Mouse (Mus musculus) thymus, postnatal 4 days (tissue): Measurements from ENCODE around the gene Gm20388.
"Not testable (repeated sequence)": the region's sequence is repeated elsewhere in the genome, so short reads cannot be mapped to it uniquely, and the experiment has no call there.

Experiments used
- DNase-seq: peaks from one replicate; pipeline ENCODE4 v3.0.0; 2021

Gm20388 gene

DNA sequence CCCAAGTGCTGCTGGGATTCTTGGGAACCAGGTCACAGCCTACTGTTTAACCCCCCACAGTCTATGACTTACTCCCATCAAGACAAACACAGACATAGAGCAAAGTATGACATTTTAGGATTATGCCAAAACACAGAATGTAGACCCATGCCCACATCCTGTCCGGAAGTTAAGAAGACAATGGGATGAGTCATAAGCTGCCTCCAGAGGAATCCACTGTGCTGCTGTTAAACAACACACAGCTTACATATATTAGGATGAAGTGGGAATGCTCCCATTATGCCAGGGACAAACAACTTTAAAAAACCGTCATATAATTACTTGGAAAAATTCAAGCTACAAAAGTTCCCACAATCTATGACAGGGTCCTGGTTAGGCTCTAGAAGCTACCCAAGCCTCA, 3079.3 kb downstream of the Gm20388 start:
- no peak for DNase-seq

DNA sequence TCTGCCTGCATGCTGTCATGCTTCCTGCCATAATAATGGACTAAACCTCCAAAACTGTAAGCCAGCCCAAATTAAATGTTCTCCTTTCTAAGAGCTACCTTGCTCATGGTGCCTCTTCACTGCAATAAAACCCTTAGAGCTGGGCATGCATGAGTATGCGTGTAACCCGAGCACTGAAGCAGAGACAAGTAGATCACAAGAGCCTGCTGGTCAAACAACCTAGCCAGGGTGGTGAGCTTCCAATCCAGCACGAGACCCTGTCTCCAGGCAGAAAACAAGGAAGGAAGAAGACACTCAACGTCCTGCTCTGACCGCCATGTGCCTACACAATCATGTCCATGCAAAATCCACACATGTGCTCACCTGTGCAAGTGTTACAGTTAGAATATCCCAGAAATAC, 3080.7 kb downstream of the Gm20388 start:
- DNase-seq: no peak

DNA sequence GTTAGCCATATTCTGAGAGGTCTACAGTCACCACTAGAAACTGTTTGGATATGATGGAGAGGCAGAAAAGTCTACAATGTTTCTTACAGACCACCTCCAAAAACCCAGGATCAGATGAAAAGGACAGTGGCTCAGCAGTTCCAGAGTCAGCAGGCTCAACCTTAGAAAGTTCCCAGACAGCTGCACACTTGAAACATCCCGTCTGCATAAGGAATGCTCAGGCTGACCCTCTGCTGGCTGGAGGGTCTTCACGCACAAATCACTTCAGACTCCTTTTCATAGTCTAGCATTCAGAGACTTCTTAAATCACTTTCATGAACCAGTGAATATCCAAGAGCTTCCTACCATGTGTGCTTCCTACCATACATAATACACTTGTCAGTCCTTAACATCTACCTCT, 3081.7 kb downstream of the Gm20388 start:
- no peak for DNase-seq

DNA sequence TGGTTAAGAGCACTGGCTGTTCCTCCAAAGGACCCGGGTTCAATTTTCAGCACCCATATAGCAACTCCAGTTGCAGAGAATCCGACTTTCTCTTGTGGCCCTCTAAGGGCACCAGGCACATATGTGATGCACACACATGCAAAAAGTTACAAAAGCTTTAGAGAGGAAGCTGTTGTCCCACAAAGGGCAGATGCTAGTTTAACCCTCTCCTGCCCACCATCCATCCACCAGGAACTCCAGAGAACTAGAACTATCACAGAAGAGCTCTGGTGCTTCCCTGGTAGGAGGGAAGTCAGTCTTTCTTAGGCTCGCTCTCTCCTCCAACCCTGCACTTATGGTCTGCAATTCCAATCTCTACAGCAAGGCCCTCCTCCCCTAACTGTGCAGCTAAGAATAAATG, 3082.4 kb downstream of the Gm20388 start:
- no peak for DNase-seq

DNA sequence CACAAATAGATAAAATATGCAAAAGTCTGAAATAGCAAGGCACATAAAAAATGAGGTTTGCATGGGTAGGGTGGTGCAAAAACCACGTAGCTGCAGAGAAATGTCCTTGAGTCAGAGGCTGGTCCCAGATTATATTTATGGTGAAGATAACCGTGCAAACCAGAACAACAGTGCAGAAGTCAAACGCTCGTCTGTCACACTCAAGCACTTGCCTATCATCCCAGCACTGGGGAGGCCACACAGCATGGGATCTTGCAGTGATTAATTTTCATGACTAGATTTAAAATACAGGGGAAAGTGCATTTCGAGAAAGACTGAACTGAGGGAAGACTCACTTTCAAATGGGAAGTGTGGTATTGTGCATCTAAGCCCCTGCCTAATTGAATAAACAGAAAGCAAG, 3083.1 kb downstream of the Gm20388 start:
- no peak for DNase-seq

DNA sequence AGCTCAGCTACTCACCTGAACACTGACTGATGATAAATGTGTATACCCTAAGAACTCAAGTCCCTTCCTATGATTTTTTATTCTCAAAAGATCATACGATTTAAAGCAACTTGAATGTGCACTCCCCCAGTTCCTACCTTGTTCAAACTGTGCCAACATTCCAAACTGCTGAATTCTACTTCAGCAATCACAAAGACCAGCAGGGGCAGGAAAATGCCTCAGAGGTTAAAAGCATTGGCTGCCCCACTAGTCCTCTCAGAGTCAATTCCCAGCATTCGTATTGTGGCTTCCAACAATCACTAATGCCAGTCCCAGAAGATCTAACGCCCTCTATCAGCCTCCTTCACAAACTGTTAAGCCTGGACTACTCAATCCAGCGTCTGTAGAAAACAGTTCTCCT, 3087.3 kb downstream of the Gm20388 start:
- DNase-seq: no peak

DNA sequence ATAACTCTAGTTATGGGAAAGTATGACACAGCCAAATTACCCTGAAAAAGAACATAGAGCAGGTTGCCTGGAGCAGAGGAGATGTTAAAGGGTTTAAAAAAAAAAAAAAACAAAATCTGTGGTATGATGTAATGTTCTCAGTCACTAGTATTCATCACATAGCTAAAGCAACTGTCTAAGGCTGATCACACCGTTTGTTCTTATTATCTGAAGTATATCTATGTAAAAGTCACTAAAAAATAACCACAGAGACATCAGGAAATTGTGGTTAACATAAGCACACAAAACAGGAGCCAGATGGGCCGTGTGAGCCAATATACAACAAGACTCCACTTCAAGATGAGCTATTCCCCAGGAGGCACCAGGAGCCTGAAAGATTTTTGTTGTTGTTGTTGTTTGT, 3089.7 kb downstream of the Gm20388 start:
- DNase-seq: no peak

DNA sequence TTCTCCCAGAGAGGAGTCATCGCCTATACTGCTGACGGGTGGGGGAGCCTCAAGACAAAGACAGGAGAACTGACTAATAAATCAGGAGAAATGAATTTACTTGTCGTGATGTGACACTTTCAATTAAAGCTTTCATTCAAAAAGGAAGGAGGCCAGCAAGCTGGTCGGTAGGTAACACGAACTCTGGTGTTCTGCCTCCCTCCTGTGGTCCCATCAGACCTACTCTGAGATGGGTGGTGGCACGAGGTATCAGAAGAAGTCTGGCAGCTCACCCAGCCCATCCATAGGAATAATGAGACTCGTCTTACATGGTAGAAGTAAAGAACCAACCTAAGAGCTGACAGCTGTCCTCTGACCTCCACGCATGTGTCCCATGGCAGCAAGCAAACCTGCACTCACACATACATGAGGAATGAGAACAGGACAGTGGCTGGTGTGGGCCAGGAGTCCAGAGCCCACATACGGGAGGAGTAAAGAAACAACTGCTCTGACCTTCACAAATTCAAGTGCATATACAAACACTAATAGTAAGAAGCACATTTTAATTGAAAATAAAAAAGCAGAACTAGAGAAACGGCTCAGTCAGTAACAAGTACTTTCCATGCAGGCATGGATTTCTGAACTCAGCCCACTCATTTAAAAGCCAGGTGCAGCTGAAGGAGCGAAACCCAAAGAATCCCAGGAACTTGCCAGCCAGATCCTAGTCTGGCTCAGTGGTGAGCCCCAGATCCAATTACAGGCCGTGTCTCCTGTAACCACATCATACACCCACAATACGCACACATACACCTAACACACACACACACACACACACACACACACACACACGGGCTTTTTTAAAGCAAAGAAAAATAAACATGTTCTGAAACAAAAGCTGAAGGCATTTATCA, 3093.6 kb downstream of the Gm20388 start:
- DNase-seq: no peak

DNA sequence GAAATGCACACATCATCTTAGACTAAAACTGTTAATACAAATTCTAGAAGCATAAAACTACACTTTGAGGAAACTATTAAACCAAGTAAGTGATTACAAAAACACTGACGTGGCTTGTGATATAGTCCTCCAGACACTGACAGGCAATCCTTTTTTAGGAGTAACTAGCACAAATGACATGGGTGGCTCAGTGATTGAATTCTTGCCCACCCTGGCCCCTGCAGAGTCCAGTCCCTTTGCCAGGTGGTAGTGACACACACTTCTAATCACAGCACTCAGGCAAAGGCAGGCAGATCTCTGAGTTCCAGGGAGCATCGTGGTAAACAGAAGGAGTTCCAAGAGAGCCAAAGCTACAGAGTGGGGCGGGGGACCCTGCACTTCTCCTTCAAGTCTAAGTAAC, 3094.7 kb downstream of the Gm20388 start:
- DNase-seq: no peak

DNA sequence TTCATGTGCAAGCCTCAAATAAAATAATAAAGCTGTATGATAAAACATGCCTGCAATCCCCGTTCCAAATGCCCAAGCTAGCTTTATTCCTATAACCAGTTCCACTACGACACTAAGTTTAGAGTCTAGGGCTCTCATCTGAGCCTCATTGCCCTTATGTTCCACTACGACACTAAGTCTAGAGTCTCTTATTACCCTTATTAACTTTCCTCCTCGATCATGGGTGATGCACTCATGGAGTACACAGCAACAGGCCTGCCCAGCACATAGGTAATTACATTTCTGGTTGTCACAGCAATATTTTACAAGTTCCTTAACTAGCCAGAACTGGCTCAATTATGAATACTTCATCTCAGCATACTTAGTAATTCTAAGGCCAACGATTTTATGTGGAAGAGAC, 3095.2 kb downstream of the Gm20388 start:
- no peak for DNase-seq

DNA sequence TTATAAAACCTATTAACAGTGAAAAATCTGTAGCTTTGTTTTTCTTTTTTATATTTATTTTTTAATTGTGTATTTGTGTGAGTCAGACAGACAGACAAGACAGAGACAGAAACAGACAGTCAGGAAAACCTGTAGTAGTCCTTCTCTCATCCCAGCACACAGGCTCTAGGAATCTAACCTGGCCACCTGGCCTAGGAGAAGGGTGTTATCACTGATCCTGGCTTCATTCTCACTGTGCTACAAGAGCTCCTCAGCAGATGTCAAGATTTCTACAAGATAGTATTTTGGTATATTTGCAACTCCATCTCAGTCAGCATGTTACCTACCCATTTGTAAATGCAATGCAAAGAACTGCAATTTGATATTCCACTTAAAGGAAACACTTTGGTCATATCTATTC, 3100.7 kb downstream of the Gm20388 start:
- DNase-seq: no peak

DNA sequence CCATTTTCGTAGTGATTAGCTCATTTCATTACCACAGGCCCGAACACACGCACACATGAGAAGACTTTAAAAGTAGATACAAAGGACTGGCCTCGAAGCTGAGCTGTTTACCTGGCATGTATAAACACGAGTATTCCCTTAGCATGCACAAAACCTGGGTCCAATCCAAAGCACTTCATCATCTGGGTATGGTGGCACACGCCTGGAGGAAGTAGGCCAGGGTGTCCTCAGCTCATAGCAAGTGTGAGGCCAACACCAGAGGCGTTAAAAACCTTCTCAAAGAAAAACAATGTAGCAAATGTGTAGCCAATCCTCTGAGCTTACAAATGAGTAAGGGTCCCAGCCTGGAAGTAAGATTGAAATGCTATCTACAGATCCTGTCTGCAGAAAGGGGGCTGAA, 3103.8 kb downstream of the Gm20388 start:
- no peak for DNase-seq

DNA sequence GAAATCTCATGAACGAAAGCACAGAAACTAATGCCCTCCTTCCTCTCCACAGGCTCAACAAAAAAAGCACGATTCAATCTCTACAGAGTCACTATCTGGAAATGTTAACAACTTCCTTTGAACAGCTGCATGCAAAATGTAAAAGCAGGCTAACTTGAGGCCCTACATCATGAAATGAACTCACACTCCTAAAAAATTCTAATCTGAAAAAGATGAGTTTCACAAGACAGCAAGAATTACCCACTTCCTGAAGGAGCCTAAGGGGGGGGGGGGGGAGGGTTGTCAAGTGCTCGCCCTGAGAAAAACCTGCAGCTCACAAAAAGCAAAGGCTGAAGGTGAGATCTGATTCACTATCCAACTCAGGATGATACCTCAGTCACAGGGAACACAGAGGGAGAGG, 3104.4 kb downstream of the Gm20388 start:
- DNase-seq: no peak

DNA sequence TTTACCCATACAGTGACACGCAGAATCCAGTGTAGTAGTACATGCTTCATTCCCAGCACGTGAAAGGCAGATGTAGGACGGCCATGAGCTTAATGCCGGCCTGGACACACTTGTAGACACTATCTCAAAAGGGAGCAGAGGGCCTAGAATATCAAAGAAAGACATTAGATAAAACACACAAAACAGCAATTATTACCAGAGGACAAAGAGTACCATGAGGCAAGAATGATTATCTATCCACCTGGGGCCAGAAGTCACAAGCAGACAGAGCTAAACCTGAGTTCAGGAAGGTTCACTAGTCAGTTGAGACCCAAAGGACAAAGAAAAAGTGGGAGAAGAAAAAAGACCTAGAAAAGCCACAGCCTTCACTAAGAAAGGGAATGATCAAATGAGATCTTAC, 3106.5 kb downstream of the Gm20388 start:
- no peak for DNase-seq

DNA sequence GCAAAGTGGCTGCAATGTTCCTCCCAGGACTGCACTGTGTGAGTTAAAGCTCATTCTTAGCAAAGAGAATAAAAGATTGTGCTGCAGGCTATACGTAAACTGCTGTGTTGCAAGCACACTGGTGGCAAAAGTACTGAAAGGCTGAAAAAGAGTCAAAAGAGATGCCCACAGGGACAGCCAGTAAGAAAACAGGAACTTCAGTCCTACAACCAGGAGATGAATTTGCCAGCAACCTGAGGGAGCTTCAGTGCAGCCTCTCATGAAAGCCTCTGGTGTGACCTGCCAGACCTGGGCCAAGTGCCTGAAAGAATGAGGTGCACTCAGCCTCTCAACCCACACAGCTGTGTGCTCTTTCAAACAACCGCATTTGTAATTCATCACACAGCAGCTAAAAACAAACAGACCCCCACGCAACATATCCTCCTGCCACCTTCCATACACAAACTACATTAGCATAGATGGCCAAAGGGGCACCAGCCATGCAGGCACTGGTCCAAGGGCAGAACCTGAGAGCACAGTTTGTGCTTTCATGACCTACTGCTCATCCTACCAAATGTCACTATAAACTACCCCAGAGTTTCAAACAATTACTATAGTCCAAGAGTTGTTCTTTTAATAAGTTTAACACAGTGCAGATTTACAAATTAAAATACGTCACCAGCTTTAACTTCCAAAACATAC, 3108.0 kb downstream of the Gm20388 start:
- no peak for DNase-seq

DNA sequence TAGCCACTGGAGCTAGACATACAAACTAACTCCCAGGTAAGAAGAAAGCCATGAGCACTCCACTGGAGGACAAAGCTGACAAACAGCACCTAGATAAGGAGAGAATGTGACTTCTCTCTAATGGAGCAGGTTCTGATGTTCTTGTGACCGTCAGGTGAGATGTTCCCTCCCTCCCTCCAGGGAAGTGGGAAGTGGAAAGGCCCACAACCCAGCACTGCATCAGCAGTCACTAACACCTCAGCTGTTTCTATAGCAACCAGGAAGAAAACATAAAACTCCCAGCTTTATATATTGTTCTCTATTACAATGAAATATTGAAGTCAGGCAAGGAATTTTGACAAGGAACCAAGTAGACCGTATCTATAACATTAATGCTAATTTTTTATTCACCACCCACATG, 3109.4 kb downstream of the Gm20388 start:
- DNase-seq: no peak

DNA sequence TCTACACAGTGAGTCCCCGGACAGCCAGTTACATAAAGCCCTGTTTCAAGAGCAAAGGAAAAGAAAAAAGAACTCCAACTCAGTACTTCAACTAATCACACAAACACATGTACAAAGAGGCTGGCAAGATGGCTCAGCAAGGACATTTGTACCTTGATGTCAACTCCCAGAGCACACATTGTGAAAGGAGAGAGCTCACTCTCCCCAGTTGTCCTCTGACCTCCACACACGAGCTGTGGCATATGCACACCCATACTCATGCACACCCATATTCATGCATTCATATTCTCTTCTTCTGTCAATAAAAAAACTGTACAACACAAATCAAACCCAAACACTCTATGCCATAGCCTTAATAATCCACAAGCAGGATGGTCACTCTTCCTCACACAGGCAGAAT, 3110.2 kb downstream of the Gm20388 start:
- DNase-seq: no peak

DNA sequence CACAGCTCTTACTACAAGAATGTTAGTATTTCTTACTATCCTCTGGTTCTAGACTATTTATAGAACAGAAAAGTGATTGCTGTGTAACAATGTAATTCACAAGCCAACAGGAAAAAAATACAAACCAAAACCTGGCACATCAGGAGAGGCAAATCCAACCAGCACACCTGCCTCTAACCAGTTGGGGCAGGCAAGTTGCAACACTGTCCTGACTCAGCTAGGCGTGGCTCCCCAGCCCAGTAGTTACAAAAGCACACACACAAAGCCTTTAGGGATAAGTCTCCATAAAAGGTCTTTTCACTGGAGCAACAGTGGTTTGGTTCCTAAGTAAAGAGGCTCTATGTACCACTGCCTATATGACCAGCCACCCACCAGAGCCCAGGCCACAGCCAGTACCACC, 3110.6 kb downstream of the Gm20388 start:
- DNase-seq: no peak

DNA sequence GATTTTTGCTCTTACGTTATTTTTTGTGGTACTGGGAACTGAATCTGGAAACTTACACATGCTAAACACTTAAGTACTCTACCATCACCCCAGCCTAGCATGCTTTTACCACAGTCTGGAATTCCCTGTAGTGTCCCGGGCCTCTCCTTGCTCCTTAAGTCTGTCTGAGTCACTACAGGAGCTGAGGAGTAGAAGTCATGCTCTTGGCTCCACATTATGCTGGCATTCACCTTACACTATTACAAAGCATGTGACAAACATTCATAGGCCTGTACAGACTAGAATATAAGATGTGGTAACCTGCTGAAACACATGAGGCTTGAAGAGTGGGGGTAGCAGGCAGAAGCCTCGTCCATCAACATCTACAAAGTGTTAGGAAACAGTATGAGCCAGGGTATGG, 3112.1 kb downstream of the Gm20388 start:
- DNase-seq: no peak

DNA sequence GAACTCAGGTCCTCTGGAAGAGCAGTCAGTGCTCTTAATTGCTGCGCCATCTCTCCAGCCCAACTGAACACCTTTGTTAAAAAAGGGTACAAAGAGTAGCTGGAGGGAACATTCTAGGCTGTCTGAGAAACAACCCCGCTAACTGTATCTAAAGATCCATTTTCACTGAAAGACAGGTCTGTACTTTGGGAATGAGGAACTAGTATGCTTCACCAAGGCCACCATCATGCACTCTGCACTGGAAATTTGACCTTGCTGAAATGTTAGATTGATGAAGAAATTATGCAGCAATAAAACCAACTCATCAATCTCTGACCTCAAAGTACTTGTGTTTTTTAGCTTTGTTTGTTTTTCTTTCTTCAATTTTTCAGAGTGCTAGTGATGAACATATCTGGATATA, 3113.6 kb downstream of the Gm20388 start:
- no peak for DNase-seq

DNA sequence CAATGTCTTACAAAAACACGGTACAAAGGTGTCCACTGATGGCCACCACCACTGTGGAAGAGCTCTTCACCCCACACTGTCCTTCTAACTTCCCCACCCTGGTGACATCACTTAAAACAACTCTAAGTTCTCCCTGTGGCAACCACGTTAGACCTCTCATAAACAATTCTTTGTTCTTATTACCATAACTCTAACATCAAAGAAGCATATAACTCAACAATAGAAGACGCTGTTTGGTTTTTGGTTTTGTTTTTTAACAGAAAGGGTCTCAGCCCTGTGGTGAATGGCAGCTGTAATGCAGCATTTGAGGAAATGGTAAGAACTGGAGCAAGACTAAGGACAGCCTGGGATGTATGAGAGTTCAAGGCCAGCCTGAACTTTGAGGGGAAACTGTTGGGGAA, 3115.3 kb downstream of the Gm20388 start:
- DNase-seq: no peak

DNA sequence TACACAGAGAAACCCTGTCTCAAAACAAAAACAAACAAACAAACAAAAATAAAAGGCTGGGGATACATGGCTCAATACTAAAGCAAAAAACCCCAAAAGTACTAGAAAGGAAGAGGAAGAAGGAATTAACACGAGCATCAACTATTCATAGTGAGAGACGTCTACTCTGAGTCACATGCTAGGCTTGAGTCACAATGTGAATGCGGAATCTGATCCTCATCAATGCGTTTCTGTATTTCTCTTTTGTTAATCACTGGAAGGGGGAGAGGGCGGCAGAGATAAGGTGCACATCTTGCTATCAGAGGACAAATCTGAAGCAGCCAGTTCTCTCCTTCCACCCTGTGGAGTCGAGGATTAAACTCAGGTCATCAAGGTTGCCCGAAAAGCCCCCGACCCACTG, 3117.1 kb downstream of the Gm20388 start:
- DNase-seq: no peak

DNA sequence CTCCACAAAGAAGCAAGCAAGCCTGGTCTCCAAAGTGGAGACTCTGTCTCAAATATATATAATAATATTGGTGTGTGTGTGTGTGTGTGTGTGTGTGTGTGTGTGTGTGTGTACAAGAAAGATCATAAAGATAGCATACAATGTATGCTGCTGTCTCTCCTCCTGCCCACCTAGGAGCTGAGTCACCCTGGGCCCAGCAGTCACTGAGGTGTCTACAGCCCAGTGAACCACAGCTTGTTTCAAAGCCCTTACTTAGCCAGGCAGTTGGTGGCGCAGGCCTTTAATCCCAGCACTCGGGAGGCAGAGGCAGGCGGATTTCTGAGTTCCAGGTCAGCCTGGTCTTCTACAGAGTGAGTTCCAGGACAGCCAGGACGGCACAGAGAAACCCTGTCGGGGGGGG, 3119.4 kb downstream of the Gm20388 start:
- not testable (repeated sequence) for DNase-seq

DNA sequence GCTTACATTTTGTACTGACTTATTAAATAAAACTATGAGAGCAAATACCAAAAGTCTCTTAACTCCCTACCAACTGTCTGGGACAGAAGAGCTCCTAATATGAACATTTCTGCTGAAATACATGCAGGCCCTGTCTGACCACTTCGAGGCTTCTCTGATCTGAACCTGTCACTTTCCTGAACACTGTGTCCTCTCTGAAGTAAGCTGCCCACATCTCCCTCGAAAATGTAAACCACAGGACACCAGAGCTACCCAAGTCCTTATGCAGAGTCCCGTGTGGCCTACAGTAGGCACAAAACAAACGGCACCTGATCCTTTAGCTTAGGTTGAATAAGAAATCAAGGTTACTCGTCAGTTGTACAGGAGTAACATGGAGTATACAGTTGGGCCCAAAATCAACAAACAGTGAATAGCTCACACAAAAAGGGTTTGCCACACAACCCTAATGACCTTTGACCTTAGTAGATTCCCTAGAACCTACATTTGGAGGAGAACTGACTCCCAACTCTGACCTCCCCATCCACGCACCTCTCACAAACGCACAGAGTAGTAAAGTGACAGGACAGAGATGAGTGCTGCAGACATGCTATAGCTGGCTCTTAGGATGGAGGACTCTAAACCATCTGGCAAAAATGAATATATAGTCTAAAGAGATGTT, 3120.8 kb downstream of the Gm20388 start:
- DNase-seq: no peak
